Mouse (Mus musculus) kidney, embryonic 14.5 days (tissue): ENCODE measurements at regions not wholly inside any gene's neighbourhood (a gene's known extent, or its start where the extent isn't known, plus 50 kb on each side); places are given as distances from the start of the nearest gene placed in this dataset.

Source experiments
- ATAC-seq: fragments of 200-750 bp; cut with Nextera tagmentation; 2 replicates; pipeline ENCODE4 v1.8.0; 2017; ENCODE audit warnings: moderate number of reproducible peaks, mild to moderate bottlenecking, moderate TSS enrichment, moderate library complexity; ENCODE audit not compliant: low FRiP score, low TSS enrichment
- H3K27ac ChIP-seq: fragments of 300-500 bp; sonication (generic); 2 replicates; pipeline ENCODE4 v1.5.1; 2014; ENCODE audit warnings: low read depth, mild to moderate bottlenecking, low read length, moderate library complexity, mixed read lengths
- H3K27me3 ChIP-seq: fragments of 300-500 bp; sonication (generic); 2 replicates; pipeline ENCODE4 v1.6.1; 2014; ENCODE audit warnings: mild to moderate bottlenecking, low read length; ENCODE audit not compliant: control insufficient read depth, insufficient read depth
- H3K36me3 ChIP-seq: fragments of 300-500 bp; sonication (generic); 2 replicates; pipeline ENCODE4 v1.6.1; 2014; ENCODE audit warnings: low read length, mixed read lengths; ENCODE audit not compliant: control insufficient read depth, insufficient read depth
- H3K4me1 ChIP-seq: fragments of 300-500 bp; sonication (generic); 2 replicates; pipeline ENCODE4 v1.6.1; 2014; ENCODE audit warnings: low read length, mixed read lengths; ENCODE audit not compliant: control insufficient read depth, insufficient read depth
- H3K4me2 ChIP-seq: fragments of 300-500 bp; sonication (generic); replicated peaks from 2 replicates; pipeline ENCODE4 v1.6.1; 2014; ENCODE audit warnings: low read depth, mild to moderate bottlenecking, low read length
- H3K4me3 ChIP-seq: fragments of 300-500 bp; sonication (generic); 2 replicates; pipeline ENCODE4 v1.5.1; 2014; ENCODE audit warnings: mild to moderate bottlenecking, low read length
- H3K9ac ChIP-seq: fragments of 300-500 bp; sonication (generic); 2 replicates; pipeline ENCODE4 v1.6.1; 2014; ENCODE audit warnings: low read depth, mild to moderate bottlenecking, low read length, moderate library complexity
- H3K9me3 ChIP-seq: fragments of 300-500 bp; sonication (generic); 2 replicates; pipeline ENCODE4 v1.6.1; 2016; ENCODE audit warnings: low read length; ENCODE audit not compliant: control insufficient read depth
- WGBS: fragments of 180-500 bp; shearing (Covaris S2); extraction: QIAGEN DNeasy Blood & Tissue Kit; methylation state at CpG from one replicate; pipeline ENCODE4 v1.1.7; 2014; 5-methylcytosine and 5-hydroxymethylcytosine counted together

- Histone ChIP-seq H3K9ac (no peak overlapping the region), H3K27me3 (peaks cover 15% of the 10 kb centered on the region), H3K9me3 (no peaks in the 10 kb centered on the region), H3K4me1 (peaks cover 5% of the 10 kb centered on the region; the same call in 1 of the 2 replicates), H3K4me3 (no peak overlapping the region), H3K4me2 (no peak overlapping the region), H3K27ac (no peak overlapping the region), H3K36me3 (no peaks in the 10 kb centered on the region)
- no peak for ATAC-seq
- 80% methylated on average over 11 of the region's 11 CpGs for WGBS
Observed at GRCm38 (mm10) chr12:106178688-106179205, 168.7 kb downstream of the Vrk1 start.

- ATAC-seq = no peak
- Histone ChIP-seq H3K27me3 (no peaks in the 10 kb centered on the region), H3K36me3 (no peaks in the 10 kb centered on the region), H3K4me3 (no peak overlapping the region), H3K9me3 (no peaks in the 10 kb centered on the region), H3K9ac (no peak overlapping the region), H3K4me1 (no peaks in the 10 kb centered on the region), H3K4me2 (no peak overlapping the region), H3K27ac (no peak overlapping the region)
- WGBS = 81% methylated on average over 7 of the region's 7 CpGs
Observed at GRCm38 (mm10) chr12:106182923-106183322, 172.9 kb downstream of the Vrk1 start.

GRCm38 (mm10) chr12:106183973-106184372, 173.9 kb downstream of the Vrk1 start:
- ATAC-seq = no peak
- H3K4me1 ChIP-seq = no peaks in the 10 kb centered on the region
- no peak overlapping the region for H3K27ac ChIP-seq
- H3K9ac ChIP-seq = no peak overlapping the region
- no peak overlapping the region for H3K4me2 ChIP-seq
- H3K27me3 ChIP-seq = no peaks in the 10 kb centered on the region
- WGBS = 94% methylated on average over 5 of the region's 5 CpGs
- H3K9me3 ChIP-seq = no peaks in the 10 kb centered on the region
- no peaks in the 10 kb centered on the region for H3K36me3 ChIP-seq
- H3K4me3 ChIP-seq = no peak overlapping the region

GRCm38 (mm10) chr12:106185398-106186077, 175.5 kb downstream of the Vrk1 start:
- Histone ChIP-seq H3K27me3 (no peaks in the 10 kb centered on the region), H3K36me3 (no peaks in the 10 kb centered on the region), H3K4me2 (no peak overlapping the region), H3K27ac (no peak overlapping the region), H3K4me3 (no peak overlapping the region), H3K4me1 (no peaks in the 10 kb centered on the region), H3K9me3 (no peaks in the 10 kb centered on the region), H3K9ac (no peak overlapping the region)
- ATAC-seq = no peak
- WGBS = 77% methylated on average over 18 of the region's 18 CpGs

GRCm38 (mm10) chr12:106186501-106186900, 176.5 kb downstream of the Vrk1 start:
- Histone ChIP-seq H3K27ac (no peak overlapping the region), H3K36me3 (no peaks in the 10 kb centered on the region), H3K9me3 (no peaks in the 10 kb centered on the region), H3K27me3 (no peaks in the 10 kb centered on the region), H3K4me3 (no peak overlapping the region), H3K4me1 (no peaks in the 10 kb centered on the region), H3K4me2 (no peak overlapping the region), H3K9ac (no peak overlapping the region)
- 90% methylated on average over 10 of the region's 10 CpGs for WGBS
- ATAC-seq = no peak

GRCm38 (mm10) chr12:106191771-106192170, 181.7 kb downstream of the Vrk1 start:
- no peak for ATAC-seq
- Histone ChIP-seq H3K4me1 (no peaks in the 10 kb centered on the region), H3K4me2 (no peak overlapping the region), H3K9ac (no peak overlapping the region), H3K27me3 (no peaks in the 10 kb centered on the region), H3K9me3 (no peaks in the 10 kb centered on the region), H3K27ac (no peak overlapping the region), H3K4me3 (no peak overlapping the region), H3K36me3 (no peaks in the 10 kb centered on the region)
- 84% methylated on average over 7 of the region's 7 CpGs for WGBS

- no peak for ATAC-seq
- Histone ChIP-seq H3K4me1 (no peaks in the 10 kb centered on the region), H3K9ac (no peak overlapping the region), H3K27me3 (no peaks in the 10 kb centered on the region), H3K4me2 (no peak overlapping the region), H3K36me3 (no peaks in the 10 kb centered on the region), H3K27ac (no peak overlapping the region), H3K9me3 (no peaks in the 10 kb centered on the region), H3K4me3 (no peak overlapping the region)
- 11% methylated on average over 4 of the region's 4 CpGs for WGBS
Observed at GRCm38 (mm10) chr12:106199302-106199701, 189.3 kb downstream of the Vrk1 start.

- no peaks in the 10 kb centered on the region for H3K27me3 ChIP-seq
- no peak overlapping the region for H3K27ac ChIP-seq
- no peaks in the 10 kb centered on the region for H3K9me3 ChIP-seq
- no peak overlapping the region for H3K4me3 ChIP-seq
- ATAC-seq = no peak
- H3K4me1 ChIP-seq = no peaks in the 10 kb centered on the region
- no peak overlapping the region for H3K9ac ChIP-seq
- WGBS = 86% methylated on average over 8 of the region's 8 CpGs
- no peak overlapping the region for H3K4me2 ChIP-seq
- H3K36me3 ChIP-seq = no peaks in the 10 kb centered on the region
Observed at GRCm38 (mm10) chr12:106203526-106203925, 193.5 kb downstream of the Vrk1 start.

- ATAC-seq = no peak
- Histone ChIP-seq H3K4me2 (no peak overlapping the region), H3K9me3 (no peaks in the 10 kb centered on the region), H3K4me3 (no peak overlapping the region), H3K4me1 (no peaks in the 10 kb centered on the region), H3K27me3 (no peaks in the 10 kb centered on the region), H3K9ac (no peak overlapping the region), H3K36me3 (no peaks in the 10 kb centered on the region), H3K27ac (no peak overlapping the region)
- 92% methylated on average over 6 of the region's 6 CpGs for WGBS
Observed at GRCm38 (mm10) chr12:106210959-106211358, 200.9 kb downstream of the Vrk1 start.
